Mouse (Mus musculus): ENCODE data around the gene Mccc1.

Gene Mccc1

DNA sequence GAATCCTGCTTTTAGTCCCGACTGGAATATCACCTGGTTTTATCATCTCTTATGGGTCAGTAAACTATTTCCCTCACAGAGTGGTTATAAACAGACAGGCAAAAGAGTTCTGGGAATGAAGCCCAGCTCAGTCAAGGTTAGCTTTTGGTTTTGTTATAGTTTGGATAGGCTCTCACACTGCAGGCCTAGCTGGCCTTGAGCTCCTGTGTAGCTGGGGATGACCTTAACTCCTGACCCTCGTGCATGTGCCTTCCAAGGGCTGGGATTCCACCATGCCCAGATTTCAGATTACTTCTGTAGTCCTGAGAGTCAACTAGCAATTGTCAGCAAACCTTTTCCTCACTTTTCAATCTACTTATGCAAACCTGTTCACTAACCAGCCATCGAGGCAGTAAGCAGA lies 82.2 kb downstream of the Mccc1 start:
- no peak for DNase-seq (ENCODE audit: low spot score in 2 of 2)

Measured in spleen, postnatal 10 days (tissue).